Mouse (Mus musculus): ENCODE results near the gene Focad. TPM values are rescaled to one million over a fixed set of nuclear protein-coding genes. Genes with fewer than 3 reads are reported as not detected.
A peak's percentile ranks its signal among the peaks of the same experiment; 100 is the strongest.

Focad gene
- polyA plus RNA-seq, 1 experiment from 2014 or later, result 6.5 TPM

DNA sequence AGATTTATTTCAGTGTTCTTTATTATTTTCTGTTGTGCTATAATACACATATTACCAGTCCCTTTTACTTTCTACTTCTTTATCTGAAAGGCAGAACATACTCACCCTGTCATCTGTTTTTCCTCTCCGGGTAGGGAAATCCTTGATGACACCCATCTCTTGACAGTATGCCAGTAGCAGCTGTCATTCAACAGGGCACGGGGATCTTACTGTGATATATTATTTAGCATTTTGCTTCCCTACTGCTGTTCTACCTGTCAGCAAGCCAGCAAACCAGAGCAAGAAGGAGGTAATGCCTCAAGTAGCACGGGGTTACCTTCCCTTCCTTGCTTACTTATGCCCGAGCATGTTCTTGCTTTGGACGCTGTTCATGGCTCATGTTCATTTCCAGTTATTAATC lies 99.8 kb downstream of the Focad start:
- WGBS, result 68% methylated on average over 5 of the region's 5 CpGs
- H3K4me1 ChIP-seq (replicated peaks; ENCODE audit: control insufficient read depth, insufficient read depth), result no peaks in the 10 kb centered on the region
- ATAC-seq (ENCODE audit: low FRiP score, low TSS enrichment) (no peak), DNase-seq (ENCODE audit: low spot score) (no peak)
- no peaks in the 10 kb centered on the region for H3K9me3 ChIP-seq (ENCODE audit: control insufficient read depth, low read length)
- H3K27ac ChIP-seq (replicated peaks), result no peak overlapping the region
- H3K9ac ChIP-seq (ENCODE audit: low read length), result no peak overlapping the region
- H3K4me2 ChIP-seq (replicated peaks; ENCODE audit: low read depth), result no peak overlapping the region
- no peaks in the 10 kb centered on the region for H3K27me3 ChIP-seq (ENCODE audit: control insufficient read depth, insufficient read depth, low read length)
- H3K4me3 ChIP-seq (ENCODE audit: low read depth, low read length), result no peak overlapping the region
- TF ChIP-seq CTCF (IDR thresholded peaks at IDR 0.05; ENCODE audit: low read depth) (no peak), EP300 (optimal IDR thresholded peaks at IDR 0.05) (no peak)
- H3K36me3 ChIP-seq (ENCODE audit: control insufficient read depth, insufficient read depth, low read length), result no peaks in the 10 kb centered on the region

DNA sequence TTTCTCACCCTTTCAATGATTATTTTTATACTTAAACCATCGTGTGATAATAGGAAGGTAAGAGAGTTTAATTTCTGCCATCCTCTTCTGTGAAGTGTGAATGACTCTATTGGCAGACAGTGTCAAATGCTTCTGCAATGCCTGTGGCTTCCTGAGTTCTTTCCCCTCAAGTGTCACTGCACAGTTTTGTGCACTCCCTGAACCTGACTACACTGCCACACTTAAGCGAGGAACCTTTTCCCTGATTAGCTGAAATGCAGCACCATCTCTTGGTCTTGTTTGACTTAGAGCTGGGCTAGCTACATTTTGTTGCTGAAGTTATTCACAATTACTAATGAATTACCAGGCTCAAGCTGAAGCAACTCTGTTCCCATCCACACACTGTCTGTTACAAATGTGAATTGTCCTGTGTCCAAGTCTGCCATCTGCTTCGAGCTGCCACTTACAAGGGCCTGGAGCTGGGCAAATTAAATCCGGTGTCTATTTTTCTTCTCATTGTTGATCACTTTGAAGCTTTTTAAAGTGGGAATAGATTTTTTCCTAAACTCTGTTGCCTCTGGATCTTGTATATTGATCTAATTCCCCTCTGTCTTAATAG lies 101.6 kb downstream of the Focad start:
- no peak overlapping the region for H3K4me2 ChIP-seq (replicated peaks; ENCODE audit: low read depth)
- H3K9me3 ChIP-seq (ENCODE audit: control insufficient read depth, low read length), result no peaks in the 10 kb centered on the region
- no peaks in the 10 kb centered on the region for H3K36me3 ChIP-seq (ENCODE audit: control insufficient read depth, insufficient read depth, low read length)
- no peaks in the 10 kb centered on the region for H3K4me1 ChIP-seq (replicated peaks; ENCODE audit: control insufficient read depth, insufficient read depth)
- WGBS, result 67% methylated on average over 4 of the region's 4 CpGs
- no peaks in the 10 kb centered on the region for H3K27me3 ChIP-seq (ENCODE audit: control insufficient read depth, insufficient read depth, low read length)
- no peak overlapping the region for H3K27ac ChIP-seq (replicated peaks)
- no peak overlapping the region for H3K4me3 ChIP-seq (ENCODE audit: low read depth, low read length)
- peak; percentile 27; the same call in 1 of the 2 replicates for TF ChIP-seq CTCF (IDR thresholded peaks at IDR 0.05; ENCODE audit: low read depth)
- no peak for TF ChIP-seq EP300 (optimal IDR thresholded peaks at IDR 0.05)
- no peak for DNase-seq (ENCODE audit: low spot score)
- no peak overlapping the region for H3K9ac ChIP-seq (ENCODE audit: low read length)
- ATAC-seq (ENCODE audit: low FRiP score, low TSS enrichment), result no peak

DNA sequence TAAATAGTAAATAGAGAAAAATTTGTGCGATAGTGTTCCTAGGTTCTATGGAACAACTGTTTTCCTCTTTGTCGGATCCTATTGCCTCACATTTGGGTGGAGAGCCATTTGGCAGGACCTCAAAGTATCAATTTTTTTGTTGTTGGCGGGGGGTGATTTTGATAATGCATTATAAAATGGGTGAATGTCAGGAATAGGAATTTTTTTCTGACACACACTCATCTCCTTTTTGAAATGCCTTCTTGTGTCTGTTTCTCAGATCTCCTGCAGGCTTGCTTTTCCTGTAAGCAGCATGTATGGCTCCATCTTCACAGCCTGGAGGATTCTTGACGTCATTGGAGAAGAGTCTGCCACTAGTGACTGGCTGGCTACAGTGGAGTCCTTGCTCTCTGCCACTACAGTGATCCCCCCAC lies 102.1 kb downstream of the Focad start:
- Histone ChIP-seq H3K36me3 (ENCODE audit: control insufficient read depth, insufficient read depth, low read length) (no peaks in the 10 kb centered on the region), H3K9ac (ENCODE audit: low read length) (no peak overlapping the region), H3K4me1 (replicated peaks; ENCODE audit: control insufficient read depth, insufficient read depth) (no peaks in the 10 kb centered on the region), H3K4me3 (ENCODE audit: low read depth, low read length) (no peak overlapping the region), H3K27me3 (ENCODE audit: control insufficient read depth, insufficient read depth, low read length) (no peaks in the 10 kb centered on the region), H3K4me2 (replicated peaks; ENCODE audit: low read depth) (no peak overlapping the region), H3K27ac (replicated peaks) (peak overlapping the region; percentile 72), H3K9me3 (ENCODE audit: control insufficient read depth, low read length) (no peaks in the 10 kb centered on the region)
- no peak for DNase-seq (ENCODE audit: low spot score)
- TF ChIP-seq CTCF (IDR thresholded peaks at IDR 0.05; ENCODE audit: low read depth) (no peak), EP300 (optimal IDR thresholded peaks at IDR 0.05) (no peak)
- WGBS, result 70% methylated on average over 4 of the region's 4 CpGs
- no peak for ATAC-seq (ENCODE audit: low FRiP score, low TSS enrichment)

DNA sequence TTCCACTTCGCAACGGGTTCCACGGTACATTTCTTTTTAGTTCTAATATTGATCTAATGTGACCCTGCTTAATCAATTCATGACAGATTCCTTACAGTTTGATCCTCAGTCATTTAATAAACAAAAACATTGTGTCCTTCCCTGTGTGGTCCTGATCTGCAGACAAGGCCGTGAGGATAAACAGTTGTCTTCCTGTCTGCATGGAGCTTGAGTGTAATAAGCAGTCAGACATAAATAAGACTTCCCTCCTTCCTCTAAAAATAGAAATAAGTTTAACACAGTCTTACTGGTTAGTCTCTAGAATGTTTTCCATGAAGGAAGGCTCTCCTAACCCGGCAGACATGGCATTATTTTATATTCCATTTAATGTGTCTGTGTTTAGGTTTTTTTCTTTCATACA lies 102.8 kb downstream of the Focad start:
- H3K36me3 ChIP-seq (ENCODE audit: control insufficient read depth, insufficient read depth, low read length), result no peaks in the 10 kb centered on the region
- H3K4me3 ChIP-seq (ENCODE audit: low read depth, low read length), result no peak overlapping the region
- ATAC-seq (ENCODE audit: low FRiP score, low TSS enrichment) (peak; percentile 35; the same call in 1 of the 2 replicates), DNase-seq (ENCODE audit: low spot score) (no peak)
- no peak overlapping the region for H3K9ac ChIP-seq (ENCODE audit: low read length)
- H3K4me2 ChIP-seq (replicated peaks; ENCODE audit: low read depth), result no peak overlapping the region
- no peaks in the 10 kb centered on the region for H3K27me3 ChIP-seq (ENCODE audit: control insufficient read depth, insufficient read depth, low read length)
- H3K4me1 ChIP-seq (replicated peaks; ENCODE audit: control insufficient read depth, insufficient read depth), result no peaks in the 10 kb centered on the region
- TF ChIP-seq CTCF (IDR thresholded peaks at IDR 0.05; ENCODE audit: low read depth) (no peak), EP300 (optimal IDR thresholded peaks at IDR 0.05) (no peak)
- 53% methylated on average over 5 of the region's 5 CpGs for WGBS
- H3K27ac ChIP-seq (replicated peaks), result no peak overlapping the region
- H3K9me3 ChIP-seq (ENCODE audit: control insufficient read depth, low read length), result no peaks in the 10 kb centered on the region

DNA sequence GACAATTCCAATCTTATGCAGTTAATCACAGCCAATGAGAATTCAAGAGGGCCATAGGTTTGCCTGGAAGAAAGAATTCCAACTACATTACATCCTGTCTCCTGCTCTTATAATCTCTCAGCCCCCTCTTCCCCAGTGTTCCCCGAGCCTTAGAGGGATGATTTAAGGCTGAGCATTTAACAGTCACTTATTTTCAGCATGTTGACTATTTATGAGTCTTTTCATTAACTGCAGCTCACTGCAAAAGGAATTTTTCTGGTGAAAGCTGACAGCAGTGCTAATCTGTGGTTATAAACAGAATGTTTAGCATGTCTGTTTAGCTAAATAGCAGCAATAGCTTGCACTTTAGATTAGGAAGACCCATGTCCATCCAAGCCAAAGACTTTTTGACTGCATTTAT lies 104.8 kb downstream of the Focad start:
- no peak for TF ChIP-seq CTCF (IDR thresholded peaks at IDR 0.05; ENCODE audit: low read depth)
- no peak for TF ChIP-seq EP300 (optimal IDR thresholded peaks at IDR 0.05)
- WGBS, result 72% methylated on average over 1 of the region's 1 CpGs
- Histone ChIP-seq H3K4me2 (replicated peaks; ENCODE audit: low read depth) (no peak overlapping the region), H3K9ac (ENCODE audit: low read length) (no peak overlapping the region), H3K4me1 (replicated peaks; ENCODE audit: control insufficient read depth, insufficient read depth) (no peaks in the 10 kb centered on the region), H3K27ac (replicated peaks) (no peak overlapping the region), H3K27me3 (ENCODE audit: control insufficient read depth, insufficient read depth, low read length) (no peaks in the 10 kb centered on the region), H3K4me3 (ENCODE audit: low read depth, low read length) (no peak overlapping the region), H3K9me3 (ENCODE audit: control insufficient read depth, low read length) (no peaks in the 10 kb centered on the region), H3K36me3 (ENCODE audit: control insufficient read depth, insufficient read depth, low read length) (no peaks in the 10 kb centered on the region)
- ATAC-seq (ENCODE audit: low FRiP score, low TSS enrichment) (no peak), DNase-seq (ENCODE audit: low spot score) (no peak)

DNA sequence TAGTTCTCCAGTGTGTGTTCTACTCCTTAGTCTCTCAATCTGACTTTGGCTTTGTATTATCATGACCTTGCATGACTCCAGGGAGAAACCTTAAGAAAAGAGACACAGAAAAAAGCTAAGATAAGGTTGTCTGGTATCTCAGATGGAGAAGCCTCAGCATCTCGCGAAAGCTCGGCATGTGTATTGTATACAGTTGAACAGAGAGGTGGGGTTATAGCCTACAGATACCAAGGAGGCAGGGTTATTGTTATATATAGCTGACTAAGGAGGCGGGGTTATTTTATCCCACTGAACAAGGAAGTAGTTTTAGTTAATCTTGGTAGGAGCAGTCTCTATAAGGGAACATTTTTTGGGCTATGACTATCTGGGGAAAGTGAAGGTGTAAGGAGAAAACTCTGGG lies 106.6 kb downstream of the Focad start:
- Histone ChIP-seq H3K27ac (replicated peaks) (no peak overlapping the region), H3K4me1 (replicated peaks; ENCODE audit: control insufficient read depth, insufficient read depth) (no peaks in the 10 kb centered on the region), H3K4me3 (ENCODE audit: low read depth, low read length) (no peak overlapping the region), H3K36me3 (ENCODE audit: control insufficient read depth, insufficient read depth, low read length) (no peaks in the 10 kb centered on the region), H3K9me3 (ENCODE audit: control insufficient read depth, low read length) (no peaks in the 10 kb centered on the region), H3K9ac (ENCODE audit: low read length) (no peak overlapping the region), H3K27me3 (ENCODE audit: control insufficient read depth, insufficient read depth, low read length) (no peaks in the 10 kb centered on the region), H3K4me2 (replicated peaks; ENCODE audit: low read depth) (no peak overlapping the region)
- ATAC-seq (ENCODE audit: low FRiP score, low TSS enrichment), result no peak
- DNase-seq (ENCODE audit: low spot score), result no peak
- TF ChIP-seq EP300 (optimal IDR thresholded peaks at IDR 0.05) (no peak), CTCF (IDR thresholded peaks at IDR 0.05; ENCODE audit: low read depth) (no peak)
- WGBS, result 89% methylated on average over 4 of the region's 4 CpGs
